Mouse (Mus musculus) lung, postnatal 25 days (tissue): ENCODE measurements around the gene Lin7a.
"Not testable (repeated sequence)": the region's sequence is repeated elsewhere in the genome, so short reads cannot be mapped to it uniquely, and the experiment has no call there.

Experiments
- DNase-seq: peaks from one replicate; pipeline ENCODE4 v3.0.0; 2022; ENCODE audit warnings: low spot score

Gene Lin7a

DNA sequence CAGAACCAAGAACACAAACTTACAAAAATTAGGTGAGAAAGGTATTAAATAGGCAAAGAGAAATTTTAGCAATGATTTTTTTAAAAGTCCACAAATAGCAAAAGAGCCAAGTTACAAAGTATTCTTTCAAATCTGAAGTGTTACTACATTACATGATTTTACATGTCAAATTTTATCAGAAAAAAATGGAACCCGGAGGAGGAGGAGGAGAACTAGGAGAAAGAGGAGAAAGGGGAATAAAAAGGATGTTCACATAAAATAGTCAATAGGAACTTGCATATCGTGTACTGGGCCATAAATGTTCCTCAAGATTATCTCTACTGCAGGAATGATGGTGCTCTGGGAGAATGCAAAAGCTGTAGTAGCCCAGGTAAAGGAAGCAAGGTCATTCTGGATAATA is 34.4 kb upstream of the Lin7a start:
- no peak for DNase-seq

DNA sequence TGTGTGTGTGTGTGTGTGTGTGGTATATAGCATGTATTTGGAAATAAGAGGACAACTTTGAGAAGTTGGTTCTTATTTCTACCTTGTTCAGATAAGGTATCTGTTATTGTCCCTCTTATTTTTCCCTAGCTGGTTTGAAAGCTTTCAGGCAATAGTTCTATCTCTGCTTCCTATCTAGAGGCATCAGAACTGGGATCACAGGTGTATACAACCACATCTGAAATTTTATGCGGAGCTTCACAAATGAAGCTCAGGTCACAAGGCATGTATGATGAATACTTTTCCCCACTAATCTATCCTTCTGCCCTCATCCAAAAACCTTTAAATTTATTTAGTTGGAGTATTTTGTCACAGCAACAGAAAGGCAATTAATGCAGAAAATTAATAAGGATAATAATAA is 33.8 kb upstream of the Lin7a start:
- no peak for DNase-seq

DNA sequence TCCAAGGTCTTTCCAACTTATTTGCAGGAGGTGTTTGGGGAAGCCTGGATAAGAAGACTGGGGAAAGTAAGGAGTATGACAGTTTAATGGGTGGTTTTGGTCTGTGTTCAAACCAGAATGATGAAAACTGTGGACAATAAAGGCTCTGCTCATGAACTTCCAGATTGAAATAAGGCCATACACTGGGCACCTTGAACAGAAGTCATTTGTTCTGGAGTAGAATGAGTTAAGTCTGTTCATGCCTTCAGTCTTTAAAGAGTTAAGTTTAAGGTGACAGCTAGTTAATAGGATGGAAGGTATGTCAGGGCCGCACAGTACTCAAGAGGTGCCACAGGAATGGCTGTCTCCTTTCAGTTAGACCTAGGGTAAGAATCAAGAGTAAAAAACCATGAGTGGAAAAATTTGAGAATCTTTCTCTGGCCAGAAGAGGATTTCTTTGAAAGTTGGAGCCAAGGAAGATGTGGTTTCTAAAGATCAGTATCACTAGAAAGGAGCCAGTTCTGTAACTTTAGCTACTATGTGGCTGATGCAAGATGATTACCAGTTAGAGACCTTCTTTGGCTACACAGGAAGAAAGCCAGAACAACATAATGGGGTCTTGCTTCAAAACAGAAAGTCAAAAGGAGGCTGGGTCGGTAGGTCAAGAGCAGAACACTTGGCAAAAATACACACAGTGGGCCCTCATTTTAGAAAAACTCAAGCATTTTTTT is 33.2 kb upstream of the Lin7a start:
- DNase-seq, result no peak

DNA sequence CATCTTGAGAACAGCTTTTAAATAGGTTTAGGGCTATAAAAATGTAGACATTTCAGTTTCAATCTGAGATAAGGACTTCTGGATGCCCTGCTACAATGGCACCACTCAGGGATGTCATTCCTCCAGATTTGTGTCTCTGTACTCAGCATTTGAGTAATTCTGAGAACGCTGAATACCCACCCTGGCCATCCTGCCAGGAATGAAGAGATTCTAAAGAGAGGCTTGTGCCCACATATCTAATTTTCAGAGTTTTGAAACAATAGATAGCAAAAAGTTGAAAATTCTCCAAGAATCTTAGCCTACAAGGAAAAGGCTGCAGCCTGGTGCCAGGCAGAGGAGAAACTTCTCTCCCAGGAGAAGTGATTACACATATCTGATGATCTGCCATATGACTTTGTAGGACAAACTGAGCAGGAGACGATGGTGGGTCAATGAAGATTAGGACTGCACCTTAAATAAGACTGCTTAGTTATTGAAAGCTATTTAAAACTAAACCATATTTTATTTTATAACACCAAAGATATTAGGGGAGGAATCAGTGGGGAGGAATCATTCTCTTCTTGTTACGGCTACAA is 32.5 kb upstream of the Lin7a start:
- no peak for DNase-seq

DNA sequence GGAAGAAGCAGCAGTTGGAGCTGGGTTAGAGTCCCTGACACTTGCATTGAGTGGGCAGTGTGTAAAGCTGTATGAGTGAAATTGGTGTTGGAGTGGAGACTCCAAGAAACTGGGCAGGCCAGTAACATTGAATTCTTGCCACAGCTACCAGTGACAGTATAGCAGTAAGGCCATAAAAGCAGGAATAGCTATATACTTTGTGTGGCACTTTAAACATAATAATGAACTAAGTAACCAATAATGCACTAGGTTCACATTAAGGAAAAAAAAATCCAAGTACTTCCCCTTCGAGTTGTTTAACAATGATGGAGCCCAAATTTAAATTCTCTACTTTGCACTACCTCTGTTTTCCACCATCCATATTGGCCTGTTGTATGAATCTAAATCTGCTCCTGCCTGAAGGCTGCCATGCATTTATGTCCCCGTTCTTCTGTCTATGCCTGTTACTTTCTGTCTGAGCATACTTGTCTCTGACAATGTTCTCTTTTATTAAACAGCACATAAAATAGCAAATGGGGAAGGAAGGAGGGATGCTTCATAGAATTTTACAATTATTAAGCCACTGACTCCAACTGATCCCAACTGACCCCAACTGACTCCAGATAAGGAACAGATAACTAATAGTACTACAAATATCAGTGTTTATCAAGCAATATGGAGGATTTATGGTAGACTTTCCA is 31.7 kb upstream of the Lin7a start:
- DNase-seq, result no peak

DNA sequence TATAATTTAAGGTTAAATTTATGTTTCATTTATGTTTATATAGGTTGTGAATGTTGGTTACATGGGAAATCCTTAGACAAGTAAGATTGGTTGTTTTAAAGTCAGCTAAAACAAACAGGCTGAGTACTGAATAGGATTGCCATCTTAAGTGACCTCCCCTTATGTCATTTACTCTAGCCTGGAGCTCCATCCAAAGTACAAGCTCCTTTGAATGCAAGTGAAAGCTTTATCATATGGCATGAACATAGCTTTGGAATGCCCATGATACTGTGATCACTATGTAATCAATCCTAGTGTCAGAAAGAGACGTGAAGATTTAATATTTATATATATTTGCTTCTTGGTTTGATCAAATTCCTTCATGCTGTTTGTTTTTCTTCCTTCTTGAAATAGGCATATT is 31.0 kb upstream of the Lin7a start:
- DNase-seq, result no peak

DNA sequence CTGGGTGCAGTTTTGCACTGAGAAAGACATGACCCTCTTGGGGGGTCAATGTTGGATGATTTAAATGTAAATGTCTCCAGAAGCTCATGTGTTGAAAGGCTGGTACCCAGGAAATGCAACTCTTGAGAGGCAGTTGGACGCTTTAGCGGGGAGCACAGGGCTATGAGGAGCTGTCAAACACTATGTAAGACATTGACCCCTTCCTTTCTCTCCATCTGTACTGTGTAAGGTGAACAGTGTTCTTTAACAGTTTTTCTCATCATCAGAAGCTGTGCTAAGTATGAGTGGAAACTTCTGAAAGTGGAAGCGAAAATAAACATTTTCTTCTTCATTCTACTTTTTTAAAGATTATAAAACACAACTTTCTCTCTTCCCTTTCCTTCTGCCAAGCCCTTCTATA is 30.5 kb upstream of the Lin7a start:
- no peak for DNase-seq

DNA sequence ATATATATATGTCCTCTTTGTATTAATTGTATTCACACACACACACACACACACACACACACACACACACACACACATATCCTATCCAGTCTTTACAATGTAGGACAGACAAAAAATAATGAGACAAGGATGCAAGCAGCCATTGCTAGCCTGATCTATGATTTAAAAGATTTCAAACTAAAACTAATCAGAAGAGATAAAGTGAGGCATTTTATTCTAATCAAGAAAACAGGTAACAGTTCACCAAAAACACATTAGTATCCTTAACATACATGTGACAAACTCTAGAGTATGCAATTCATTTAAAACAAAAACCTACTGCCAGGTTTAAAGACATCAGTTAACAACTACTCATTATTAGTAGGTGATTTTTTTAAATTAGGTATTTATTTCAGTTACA is 30.1 kb upstream of the Lin7a start:
- no peak for DNase-seq

DNA sequence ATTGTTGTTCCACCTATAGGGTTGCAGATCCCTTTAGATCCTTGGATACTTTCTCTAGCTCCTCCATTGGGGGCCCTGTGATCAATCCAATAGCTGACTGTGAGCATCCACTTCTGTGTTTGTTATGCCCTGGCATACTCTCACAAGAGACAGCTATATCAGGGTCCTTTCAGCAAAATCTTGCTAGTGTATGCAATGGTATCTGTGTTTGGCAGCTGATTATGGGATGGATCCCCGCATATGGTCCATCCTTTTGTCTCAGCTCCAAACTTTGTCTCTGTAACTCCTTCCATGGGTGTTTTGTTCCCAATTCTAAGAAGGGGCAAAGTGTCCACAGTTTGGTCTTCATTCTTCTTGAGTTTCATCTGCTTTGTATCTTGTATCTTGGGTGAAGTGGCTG is 29.5 kb upstream of the Lin7a start:
- not testable (repeated sequence) for DNase-seq

DNA sequence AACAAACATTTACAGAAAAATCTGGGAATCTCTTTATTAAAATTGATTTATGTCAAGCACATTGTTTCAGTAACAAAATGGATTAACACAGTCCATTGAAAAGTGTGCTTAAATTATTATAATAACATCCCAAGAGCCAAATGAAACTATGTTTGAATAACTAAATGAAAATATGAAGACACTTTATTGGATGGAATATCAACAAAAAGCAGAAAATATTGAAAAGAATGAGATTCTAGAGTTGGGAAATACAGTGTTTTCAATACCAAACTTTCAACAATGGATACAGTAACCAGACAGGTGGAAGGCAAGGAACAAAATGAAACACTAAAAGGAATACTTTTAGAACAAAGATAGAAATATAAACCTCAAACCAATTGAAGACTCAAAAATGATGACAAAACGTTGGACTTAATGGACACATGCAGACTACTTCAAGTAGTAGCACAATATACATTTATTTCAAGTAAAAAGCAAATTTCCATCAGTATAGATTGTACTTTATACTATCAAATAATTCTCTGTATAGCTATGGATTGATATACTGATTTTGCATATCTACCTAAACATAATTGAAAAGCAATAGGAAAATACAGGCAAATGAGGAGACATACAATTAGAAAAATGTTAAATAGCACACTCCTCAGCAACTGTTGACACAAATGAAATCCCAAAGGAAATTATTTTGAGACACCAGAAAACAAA is 28.6 kb upstream of the Lin7a start:
- no peak for DNase-seq

DNA sequence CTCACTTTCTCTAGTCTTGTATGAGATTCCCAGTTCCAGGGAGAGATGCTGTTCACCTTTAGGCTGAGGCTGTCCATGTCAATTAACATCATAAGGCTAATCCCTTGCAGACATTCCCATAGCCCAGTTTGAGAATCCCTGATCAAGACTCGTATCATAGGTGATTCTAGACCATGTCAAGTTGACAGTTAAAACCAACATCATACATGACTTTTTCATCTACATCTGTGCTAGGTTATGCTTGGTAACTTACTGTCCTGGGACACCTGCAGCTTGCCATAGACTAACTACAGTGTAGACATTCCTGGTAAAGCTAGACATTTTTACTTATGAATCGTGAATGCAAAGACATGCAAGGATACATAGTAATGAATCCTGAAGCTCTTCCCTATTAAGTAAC is 27.3 kb upstream of the Lin7a start:
- no peak for DNase-seq

DNA sequence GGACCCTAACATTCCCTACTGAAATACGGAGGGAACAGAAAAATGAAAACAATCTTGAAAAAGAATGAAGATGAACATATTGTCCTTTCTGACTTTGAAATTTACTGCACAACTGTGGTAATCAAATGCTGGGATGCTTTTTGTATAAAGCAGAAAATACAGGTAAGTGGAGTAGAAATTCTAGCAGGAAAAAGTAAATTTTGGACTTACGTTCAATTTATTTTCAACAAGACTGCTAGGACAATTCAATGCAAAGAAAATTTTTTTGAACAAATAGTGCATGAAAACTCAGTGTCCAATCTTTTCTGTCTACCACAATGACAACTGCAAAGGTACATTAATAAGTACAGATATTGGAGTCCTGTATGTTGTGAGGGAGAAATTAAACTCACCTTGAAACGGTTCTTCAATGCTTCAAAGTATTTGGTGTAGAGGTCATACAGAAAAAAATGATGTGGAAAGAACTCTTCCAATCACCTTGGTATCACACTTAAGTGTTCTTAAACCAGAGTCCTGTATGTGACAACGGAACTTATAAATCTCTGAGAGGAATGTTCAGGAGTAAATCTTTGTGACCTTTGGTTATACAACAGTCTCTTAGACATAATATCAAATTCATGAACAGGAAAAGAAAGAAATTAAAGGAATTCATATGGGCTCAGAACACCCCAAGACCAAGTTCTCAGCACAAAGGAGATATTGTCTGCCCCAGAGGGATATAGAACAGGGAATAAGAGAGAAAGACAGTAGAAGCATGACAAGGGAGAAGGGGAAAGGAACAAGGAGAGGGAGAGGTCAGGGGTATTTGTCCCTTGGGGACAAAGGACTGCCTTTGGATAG is 26.6 kb upstream of the Lin7a start:
- no peak for DNase-seq

DNA sequence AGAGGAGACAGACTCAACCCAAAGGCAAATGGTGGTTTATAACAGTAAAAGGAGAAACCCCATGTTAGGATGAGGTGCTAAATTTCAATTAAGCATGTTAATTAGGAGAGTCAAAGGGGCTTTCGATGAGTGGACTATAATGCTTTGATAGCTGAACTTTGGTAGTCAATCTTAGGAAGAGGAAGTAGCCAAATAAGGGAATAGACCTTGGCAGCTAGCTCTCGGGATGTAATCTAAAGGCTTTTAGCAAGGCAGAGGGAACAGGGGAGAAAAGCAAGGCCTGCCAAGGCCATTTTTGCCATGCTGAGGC is 26.0 kb upstream of the Lin7a start:
- no peak for DNase-seq

DNA sequence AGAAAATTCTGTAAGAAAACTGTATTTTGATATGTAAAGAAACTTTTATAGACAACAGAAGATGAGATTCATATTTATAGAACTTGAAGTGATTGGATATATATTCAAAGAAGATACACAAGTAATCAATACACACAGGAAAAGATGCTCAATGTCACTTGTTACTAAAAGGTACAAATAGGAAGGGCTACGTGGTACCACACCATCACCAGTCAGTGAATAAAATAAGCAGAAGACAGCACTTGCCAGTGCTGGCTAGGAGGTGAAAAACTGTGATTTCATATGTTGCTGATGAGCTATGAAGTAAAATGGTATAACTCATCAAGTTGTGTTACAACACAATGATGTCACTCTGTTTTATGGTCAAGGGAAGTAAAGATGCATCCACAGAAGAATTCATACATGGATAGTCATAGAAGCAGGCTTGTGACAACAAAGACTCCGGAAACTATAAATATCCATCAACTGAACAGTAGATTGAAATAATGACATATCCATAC is 25.5 kb upstream of the Lin7a start:
- DNase-seq, result no peak

DNA sequence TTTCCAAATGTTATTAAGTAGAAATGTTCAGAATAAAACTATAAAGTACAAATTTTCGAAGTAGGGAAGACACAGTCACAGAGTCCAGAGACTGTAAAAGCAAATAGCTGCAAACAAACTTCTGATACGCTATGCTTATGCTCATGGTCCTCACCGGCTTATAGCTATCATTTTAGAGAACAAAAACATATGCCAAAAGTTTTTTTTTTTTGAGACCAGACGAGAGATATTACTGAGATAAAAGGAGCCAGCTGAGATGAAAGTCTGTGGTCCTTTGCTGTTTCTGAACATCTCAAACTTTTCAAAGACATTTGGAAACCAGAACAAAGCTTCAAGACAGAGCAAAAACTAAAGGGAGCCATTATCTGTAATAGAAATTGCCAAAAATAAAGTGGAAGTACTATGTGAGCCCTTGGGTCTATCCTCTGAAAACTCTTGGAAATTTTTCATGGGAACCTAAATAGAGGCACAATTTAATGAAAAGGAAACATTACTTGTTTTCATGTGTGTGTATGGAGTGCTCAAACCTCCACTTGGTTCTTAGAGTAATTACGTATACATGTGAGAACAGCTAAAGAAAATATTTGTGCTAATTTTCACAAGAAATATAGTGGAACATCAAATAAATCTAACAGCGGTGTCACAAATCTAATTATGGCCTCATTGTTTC is 24.4 kb upstream of the Lin7a start:
- no peak for DNase-seq

DNA sequence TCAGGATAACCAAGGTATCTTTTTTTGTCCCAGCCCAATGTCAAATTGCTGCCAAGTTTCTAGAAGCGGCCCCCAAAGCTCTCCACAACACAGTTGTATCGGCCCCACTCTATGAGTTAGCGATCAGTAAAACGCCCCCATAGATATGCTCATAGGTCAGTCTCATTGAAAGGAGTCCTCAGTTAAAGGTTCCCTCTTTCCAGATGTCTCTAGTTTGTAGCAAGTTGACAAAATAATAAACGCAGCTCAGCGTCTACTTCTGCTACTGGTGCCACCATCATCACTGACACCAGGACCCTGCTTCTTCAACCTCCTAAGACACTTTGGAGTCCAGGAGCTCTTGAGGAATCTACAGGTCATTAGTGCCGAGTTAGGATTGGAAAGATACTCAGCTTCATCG is 23.0 kb upstream of the Lin7a start:
- DNase-seq, result no peak

DNA sequence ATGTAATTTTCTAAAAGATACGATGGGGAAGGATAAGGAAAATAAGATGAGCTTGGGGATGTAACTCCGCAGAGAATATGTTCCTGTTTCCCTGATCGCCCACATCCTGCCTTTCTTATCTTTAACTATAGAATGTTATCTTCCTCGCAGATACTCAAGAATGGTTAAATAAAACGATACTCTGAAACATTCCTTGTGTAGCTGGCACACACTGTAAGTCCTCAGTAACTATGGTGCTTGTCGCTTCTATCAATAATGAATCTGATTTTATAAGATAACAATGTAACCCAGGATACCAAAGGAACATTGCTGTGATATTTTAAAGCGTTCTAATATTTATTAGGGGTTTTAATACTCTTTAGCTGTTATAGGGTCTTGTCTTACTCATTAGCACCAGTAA is 22.4 kb upstream of the Lin7a start:
- DNase-seq, result no peak

DNA sequence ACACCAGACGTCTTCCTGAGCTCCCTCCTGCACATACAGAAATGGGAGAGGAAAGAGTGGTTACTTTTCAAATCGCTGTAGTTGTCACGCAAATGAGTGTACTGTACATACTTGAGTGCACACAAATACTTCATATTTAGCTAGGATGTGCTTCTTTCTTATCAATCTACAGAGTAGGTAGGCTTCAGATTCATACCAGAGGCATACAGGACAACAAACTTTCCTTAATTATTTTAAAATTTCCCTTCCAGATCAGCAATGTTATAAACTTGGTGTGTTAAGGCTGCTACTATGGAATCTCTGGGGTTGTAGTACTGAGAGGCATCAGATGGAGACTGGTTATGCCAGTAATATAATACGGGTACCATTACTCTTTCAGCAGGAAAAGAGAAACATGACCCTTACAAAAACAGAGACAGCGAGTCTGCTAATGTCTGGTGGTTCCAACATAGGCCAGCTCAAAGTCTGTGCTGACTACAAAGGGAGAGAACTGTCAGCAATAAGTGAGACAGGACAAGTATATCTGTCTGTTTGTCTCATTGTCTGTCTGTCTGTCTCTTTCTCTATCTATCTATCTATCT is 21.8 kb upstream of the Lin7a start:
- DNase-seq, result no peak

DNA sequence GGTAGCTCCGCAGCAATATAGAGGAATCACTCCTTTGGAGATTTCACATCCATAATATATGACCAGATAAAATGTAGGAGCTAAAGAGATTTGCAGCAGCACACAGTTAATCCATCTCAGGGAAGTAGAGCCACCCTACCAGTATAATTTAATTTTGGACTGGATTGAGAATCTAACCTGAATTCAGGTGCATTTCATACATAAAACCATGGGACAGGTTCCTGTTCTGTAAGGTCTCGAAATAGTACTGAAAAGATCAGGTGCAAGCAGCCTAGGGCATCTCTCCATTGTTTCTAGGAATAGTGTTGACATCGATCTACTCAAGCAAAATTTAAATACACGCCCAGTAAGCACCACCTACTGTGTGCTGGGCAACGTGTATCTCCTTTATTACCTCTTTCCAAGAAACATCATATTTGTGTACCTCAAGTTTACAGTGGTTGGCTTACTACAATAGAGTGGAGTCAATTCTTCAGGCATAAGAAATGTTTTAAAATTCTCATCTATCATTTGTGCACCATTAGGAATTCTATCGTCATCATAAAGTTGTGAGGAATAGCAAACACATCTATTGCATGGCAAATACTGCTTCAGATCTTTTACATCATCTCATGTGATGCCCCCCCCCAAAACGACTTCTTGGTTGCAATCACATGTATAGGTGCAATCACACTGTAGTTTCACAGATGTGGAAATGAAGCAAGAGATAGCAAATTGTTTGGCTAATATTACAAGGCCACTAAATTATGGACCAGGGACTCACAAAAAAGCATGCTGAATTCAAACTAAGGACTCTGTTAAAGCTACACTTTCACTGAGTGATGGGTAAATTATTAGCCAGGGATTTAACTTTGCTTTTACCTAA is 20.9 kb upstream of the Lin7a start:
- DNase-seq, result no peak

DNA sequence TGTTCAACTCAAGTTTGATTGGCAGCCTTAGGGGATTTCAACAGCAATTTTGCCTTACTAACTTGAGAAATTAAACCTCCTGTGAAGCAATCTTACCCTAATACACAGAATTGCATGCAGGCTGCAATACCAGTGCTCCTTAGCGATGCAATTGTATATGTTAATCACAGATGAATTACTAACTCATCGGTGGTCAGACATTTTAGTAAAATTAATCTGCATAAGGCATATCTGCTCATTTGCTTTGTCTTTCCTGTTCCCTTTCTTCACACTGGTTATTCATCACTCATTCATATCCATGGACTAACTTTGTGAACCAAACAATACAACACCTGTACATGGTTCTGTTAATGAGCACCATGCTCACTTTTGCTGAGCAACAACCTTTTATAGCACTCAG is 20.2 kb upstream of the Lin7a start:
- DNase-seq, result no peak
